Mouse (Mus musculus) embryonic fibroblast, embryonic 13.5 days (primary cell): Measurements from ENCODE around the gene Pkn3.

ENCODE experiments used
- CTCF ChIP-seq: IDR thresholded peaks from 2 replicates; pipeline ENCODE4 v1.5.1; 2011; ENCODE audit warnings: mild to moderate bottlenecking, control low read depth, low read length, moderate library complexity, borderline replicate concordance; ENCODE audit not compliant: insufficient read depth
- POLR2A ChIP-seq: IDR thresholded peaks from 2 replicates; pipeline ENCODE4 v1.6.1; 2011; ENCODE audit warnings: low read depth, mild to moderate bottlenecking, control low read depth, low read length, moderate library complexity

- TF ChIP-seq CTCF (no peak), POLR2A (no peak)
These were observed 1.0 kb upstream of the Pkn3 start for GRCm38 (mm10) chr2:30076439-30076838.
